Mouse (Mus musculus): ENCODE results near the gene Gp1bb. TPM values are rescaled to one million over a fixed set of nuclear protein-coding genes. Genes with fewer than 3 reads are reported as not detected.

The Gp1bb gene
- not detected for polyA plus RNA-seq (2017; shearing (Covaris generic))

DNA sequence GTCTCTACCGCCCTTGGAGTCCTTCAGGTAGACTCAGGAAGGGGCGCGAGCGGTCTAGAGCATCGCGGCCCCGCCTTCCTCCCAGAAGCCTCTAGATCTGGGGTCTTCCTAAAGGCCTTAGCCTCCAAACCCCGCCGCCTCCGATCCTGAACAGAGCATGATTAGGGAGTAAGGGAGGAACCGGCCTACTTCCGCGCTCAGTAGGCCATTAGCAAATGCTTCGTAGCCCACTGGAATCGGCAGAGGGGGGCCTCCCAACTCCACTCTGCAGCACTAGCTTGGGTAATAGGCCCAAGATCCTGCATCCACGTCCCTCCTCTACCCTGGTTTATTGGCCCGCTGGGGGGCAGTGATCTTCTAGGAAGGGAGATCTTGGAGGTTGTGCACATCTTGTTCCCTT lies at the start of gene Gp1bb:
Gene Gp1bb, minus strand, starts transcription at position 385 of the 400 bp plus-strand sequence.
- no peak for ATAC-seq

DNA sequence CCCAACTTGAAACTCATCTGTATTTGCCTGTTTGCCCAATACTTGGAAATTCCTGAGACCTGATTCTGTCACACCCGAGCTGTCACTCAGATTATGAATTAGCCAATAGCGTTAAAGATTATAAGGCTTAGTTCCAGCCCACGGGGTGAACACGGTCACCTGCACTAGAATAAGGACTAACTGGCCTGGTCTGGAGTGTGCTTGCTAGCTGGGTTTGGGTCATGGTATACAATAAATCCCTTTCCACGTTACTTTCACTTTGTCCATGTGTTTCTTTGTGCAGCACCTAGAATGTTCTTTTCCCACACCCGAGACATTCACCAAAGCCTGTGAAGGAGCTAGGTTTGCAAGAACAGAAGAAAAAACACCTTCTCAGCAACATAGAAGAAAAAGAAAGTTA lies 47.7 kb upstream of the Gp1bb start:
- no peak for ATAC-seq

DNA sequence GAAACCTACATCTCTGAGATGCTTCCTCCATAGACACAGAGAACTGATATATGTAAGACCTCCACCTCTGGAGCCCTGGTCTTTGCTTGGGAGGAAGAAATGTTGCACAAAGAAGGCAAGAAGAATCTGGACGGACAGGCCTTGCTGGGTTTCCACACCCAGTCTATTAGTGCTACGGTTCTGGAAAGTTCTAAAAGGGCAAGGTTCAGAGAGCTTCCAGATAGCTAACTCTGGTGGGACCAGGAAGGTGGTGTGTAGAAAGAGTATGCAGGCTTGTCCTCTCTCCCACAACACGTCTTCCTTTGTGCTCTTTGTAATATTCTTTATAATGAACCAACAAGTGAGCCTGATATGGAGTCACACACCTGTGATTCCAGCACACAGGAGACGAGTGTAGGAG lies 36.4 kb upstream of the Gp1bb start:
- no peak for ATAC-seq

DNA sequence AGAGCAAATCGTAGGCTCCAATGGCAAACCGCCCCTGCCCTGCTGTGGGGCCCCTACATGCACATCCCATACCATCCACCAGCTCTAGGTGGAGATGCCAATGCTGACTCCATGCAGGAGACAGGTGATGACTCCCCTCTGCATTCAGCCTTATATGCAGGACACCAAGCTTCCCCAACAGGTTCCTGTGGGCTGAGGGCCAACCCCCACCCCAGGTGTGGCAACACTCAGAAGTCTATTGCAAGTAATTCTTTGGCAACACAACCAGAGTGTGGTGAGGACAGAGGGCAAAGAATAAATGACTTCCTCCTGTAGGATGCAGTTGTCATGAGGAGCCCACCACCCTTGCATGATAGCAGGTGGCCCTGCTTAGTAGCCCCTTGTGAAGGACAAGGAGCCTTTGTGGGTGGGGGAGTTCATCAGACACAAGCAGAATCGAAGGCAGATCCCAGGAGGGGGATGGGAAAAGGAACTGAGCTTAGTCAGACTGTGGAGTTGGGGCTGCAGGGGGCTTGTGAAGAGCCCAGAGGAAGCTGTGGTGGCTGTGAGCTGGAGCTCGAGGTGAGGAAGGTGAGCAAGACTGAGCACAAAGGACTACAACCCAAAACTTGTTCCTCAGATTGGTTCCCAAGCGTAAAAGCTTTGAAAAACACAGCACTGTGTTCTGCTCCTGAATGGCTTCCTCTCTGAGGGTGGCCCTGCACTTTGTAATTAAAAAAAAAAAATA lies 33.3 kb upstream of the Gp1bb start:
- no peak for ATAC-seq

DNA sequence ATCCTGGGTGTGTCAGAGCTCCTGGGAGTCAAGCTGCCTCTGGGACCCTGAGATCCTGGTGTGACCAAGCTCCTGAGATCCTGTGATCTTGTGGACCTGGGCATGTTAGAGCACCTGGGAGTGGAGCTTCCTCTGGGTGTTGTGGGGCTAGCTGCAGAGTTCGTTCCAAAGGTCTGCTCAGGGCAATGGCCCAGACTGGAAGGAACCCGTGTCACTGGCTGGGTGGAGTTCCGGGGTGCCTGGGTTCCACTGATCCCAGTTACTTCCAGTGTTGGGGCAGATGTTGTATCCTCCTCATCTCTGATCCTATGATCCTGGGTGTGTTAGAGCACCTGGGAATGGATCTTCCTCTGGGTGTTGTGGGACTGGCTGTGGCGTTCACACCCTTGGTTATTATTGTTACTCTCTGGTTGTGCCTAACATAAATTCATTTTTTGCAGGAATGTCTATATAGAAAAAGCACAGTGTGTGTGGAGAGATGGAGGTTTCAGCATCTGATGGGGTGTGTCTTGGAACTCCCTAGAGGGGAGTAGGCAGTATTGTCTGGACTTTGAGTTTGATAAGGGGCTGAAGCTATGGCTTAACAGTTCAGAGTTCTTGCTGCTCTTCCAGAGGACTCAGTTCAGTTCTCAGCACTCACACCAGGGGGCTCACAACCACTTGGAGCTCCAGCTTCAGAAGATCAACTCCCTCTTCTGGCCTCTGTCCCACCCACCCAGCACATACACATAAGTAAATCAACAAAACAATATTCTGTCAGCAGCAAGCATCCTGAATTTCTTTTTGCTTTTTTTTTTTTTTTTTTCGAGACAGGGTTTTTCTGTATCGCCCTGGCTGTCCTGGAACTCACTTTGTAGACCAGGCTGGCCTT lies 31.3 kb upstream of the Gp1bb start:
- no peak for ATAC-seq

DNA sequence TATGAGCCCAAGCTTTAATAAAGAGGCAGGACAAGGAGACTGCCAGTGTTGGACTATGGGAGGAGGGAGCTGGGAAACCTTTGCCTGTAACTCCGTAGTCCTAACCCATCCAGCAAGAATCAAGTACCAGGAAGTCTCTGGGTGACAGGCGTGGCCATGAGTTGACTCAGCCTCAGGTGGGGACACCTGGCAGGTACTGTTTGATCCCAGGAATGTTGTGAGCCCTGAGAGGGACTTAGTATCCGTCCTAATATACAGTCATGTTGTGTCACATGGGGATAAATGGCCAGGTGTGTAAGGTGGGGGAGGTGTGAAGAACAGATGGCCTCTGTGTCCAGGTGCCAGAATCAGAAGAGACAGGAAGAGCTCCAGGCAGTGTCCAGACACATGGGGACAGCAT lies 26.9 kb upstream of the Gp1bb start:
- ATAC-seq = no peak

DNA sequence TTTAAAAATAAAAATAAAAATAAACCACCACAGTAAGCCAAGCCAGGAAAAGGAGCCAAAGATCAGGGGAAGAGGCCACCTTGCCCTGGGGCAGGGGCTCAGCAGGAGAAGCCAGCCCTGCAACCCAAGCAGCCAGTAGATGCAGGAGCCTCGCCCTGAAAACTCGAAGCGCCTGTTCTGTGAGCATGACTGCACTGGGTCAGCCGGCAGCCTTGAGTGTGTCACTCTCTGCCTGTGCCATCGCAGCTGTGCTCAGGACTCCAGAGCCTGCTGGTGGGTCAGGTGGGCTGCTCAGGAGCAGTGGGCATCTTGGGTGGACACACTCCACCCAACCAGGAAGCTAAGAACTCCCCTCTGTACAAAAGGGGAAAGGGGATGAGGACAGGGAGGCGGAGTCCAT lies 23.1 kb upstream of the Gp1bb start:
- no peak for ATAC-seq

DNA sequence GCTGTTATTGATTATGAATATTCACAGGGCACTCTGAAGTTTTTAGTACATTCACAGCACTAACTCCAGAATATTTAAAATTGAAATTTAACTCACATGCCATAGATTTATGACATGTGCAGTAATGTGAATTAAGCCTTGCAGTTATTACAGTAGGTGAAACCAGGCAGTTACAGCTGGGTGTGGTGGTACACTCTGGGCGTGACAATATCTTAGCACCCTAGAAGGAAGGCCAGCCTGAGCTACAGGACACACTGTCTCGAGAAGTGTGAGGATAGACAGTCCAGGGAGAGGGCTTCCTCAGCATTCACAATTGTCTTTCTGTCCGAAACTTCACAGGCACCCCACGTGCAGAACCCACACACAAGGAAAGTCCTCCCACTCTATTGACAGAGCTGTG lies 22.3 kb upstream of the Gp1bb start:
- no peak for ATAC-seq

DNA sequence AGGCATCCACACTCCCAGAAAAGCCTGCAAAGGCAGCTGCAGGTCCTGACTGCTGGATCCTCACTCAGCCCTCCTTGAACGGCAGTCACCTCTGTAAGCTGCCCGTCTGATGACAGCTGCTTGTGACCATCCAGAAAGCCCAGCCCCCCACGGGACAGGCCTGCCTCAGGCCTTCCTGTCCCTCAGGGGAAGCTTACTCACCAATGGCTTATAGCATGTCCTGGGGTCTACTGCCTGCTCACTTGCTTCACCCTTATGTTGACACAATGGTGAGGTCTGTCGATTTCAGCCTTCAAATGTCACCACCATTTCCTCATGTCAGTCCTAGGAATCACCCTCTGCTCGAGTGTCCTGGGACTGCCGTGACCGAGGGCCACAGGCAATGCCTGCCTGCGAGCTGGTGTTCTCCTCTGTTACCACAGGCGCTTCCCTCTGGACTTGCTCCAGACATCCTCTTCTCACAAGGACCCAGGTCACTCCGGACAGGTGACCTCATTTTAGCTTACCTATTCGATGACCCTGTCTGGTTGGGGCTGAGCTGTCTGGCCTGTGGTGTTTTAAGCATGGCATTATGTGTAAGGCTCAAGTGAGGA lies 21.3 kb upstream of the Gp1bb start:
- no peak for ATAC-seq

DNA sequence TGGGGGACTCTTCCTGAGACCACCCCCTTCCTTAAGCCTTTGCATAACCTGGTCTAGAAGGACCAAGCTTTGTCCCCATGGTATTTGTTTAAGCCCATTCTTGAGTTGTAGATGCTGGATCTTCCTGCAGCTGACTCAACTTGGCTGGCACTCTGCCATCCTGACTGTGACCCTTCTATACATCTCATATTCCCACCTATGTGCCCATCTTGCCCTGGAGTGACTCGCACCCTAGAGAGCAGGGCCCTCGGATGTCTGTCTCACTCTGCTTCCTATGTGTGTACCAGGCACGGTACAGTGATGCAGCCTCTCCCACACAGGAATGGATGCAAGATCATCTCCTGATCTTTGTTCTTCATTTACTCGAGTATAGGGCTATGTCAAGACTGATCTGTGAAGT lies 20.7 kb upstream of the Gp1bb start:
- no peak for ATAC-seq

DNA sequence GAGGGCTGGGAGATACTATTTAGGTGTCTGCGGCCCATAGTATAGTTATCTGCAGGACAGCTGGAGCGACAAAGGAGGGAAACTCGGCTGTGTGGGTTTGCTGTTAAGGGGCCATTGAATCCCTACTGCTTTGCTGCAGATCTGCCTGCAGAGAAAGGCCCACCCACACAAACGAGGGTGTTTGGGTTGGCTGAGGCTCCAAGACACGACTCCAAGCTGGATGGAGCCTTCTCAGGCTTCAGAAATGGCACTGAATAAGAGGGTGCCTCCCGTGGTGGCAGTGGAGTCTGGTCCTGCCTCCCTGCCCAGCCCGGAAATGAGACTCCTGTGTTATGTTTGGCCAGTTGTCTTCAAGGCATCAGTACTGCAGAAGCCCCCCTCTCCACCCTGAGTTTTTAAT lies 20.1 kb upstream of the Gp1bb start:
- no peak for ATAC-seq

DNA sequence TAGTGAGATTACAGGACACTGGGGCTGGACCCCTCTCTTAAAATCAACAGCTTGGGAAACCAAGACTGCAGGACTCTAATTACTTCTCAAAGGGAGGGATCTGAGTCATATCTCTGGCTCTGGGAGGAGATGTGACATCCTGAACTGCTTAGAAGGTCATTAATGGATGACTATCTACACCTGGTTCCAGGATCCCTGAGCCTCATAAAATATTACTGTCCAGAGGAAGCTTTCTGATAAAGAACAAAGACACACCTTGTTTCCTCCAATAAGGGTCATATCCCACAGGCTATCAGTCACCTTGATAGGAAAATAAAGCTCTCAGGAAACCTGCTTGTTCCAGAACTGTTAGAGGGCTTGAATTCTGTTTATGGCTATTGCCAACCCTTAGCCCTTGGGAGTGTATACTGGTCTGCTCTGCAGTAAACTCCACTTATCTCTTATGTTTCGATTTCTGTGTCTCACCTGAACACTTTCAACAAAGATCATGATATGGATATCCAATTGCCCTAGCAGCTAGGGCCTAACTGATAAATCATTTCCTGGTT lies 17.3 kb upstream of the Gp1bb start:
- no peak for ATAC-seq

DNA sequence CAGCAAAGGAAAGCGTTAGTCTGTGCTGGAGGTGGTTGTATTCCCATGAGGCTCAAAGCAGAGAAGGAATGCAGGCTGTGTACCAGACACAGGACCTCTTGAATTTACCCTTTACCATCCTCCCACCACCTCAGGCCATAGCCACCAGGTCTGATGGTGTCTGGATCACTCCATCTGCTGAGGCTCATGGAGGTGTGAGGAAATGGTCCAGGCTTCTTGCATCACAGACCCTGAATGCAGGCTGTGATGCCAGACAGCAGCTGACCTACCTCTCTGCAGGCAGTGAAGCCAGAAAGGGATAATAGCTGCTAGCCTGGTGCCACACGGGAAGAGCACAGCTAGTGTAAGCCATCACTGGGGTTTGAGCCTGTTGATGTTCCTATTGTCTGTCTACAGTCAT lies 16.2 kb upstream of the Gp1bb start:
- ATAC-seq = no peak

DNA sequence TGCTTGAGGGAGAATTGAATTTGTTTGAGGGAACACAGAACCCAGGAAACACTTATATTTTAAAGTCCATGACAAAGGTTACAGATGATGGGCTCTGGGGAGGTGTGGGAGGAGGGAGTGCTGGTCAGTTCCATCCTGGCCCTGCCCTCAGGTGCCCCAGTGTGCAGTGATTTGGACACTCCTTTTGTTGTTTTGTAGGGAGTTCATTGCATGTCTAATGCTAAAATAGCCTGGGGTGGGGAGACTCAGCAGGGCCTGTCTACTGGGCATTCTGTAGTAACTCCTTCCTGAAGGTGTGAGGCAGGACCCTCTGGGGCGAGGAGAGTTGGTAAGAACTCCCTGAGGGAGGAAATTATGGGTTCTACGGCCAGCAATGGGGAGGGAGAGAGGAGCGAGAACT lies 14.6 kb upstream of the Gp1bb start:
- no peak for ATAC-seq

DNA sequence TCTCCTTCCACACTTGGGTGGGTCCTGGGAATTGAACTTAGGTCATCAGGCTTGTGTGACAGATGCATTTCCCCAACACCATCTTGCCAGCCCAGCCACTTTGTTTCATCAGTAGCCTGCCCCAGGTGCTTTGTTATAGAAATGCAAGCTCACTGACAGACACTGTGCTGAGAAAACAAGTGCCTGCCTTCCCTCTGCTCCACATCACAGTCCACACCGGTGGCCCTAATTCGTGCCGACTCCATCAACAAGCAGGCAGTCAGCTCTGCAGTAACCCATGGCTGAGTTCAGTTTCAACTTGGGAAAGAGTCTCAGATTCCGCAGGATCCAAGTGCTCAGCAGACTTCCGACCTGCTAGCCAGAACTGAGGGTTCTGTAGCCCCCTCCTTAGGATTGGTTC lies 14.2 kb upstream of the Gp1bb start:
- no peak for ATAC-seq

DNA sequence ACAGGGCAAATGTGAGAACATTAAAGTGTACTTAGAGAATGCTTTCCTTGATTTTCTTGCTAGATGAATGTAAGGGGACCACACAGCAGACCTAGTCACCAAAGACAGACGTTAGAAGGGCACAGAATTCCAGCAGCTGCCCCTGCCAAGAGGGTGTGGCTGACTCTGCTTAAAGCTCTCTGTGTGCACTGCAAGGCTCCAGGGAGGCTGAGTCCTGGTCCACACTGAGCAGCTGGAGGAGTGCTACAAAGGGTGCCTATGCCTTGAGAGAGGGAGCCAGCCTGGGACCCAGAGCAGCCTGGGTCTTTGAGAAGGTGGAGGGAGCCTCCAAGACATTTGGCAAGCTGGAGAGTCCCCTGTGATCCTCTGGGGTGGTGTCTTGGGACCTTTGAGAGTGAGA lies 11.1 kb upstream of the Gp1bb start:
- no peak for ATAC-seq

DNA sequence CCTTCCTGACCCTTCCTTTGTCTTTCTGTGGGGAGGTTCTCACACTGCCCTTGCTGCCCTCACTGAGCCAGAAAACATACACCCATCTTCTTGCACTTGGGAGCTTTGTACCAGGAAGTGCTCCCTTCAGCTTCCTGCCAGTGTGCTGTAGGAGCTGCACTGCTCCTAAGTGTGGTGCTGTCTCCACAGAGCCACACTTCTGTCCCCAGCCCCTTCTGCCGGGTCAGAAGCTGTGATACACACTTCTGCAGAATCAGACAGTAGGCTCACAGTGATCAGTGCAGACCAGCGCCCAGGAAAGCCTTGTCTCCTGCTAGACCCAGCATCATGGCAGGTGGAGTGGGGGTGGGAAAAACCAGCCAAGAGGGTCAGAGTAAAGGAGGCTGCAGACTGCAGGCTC lies 10.6 kb upstream of the Gp1bb start:
- no peak for ATAC-seq

DNA sequence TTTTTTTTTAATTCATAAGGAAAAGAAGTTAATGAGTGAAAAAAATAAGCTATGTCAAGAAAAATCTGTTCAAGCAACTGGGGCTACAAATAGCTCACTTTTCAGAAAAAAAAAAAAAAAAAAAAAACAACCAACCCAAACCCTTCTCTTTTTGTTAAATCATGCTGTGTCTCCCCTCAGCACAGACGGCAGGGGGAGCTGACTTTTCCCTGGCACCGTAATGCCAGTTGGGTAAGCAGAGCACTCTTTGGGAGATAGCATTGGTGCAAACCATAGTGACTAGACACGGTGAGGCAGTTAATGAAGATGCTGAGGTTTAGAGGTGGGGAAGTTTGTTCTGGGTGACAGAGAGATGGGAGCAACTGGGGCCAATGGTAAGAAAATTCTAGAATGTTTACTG lies 9.9 kb upstream of the Gp1bb start:
- ATAC-seq = no peak

DNA sequence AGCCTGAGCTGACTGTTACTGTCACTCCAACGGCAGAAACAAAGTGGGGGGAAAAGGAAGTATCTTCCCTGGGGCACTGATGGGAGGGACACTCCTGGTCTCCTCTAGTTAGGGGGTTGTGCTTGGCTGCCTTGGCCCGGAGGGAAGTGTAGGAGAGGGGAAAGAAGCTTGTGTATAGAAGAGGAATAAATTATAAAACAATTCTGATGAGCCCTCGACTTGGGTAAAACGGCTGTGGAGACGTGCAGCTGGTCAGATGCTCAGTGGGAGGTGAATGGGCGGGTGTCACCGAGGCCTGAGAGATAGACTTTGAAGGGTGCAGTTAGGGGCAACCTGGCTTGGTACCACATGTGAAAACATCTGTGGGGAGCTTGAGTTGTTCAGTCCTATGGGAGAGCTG lies 8.9 kb upstream of the Gp1bb start:
- no peak for ATAC-seq

DNA sequence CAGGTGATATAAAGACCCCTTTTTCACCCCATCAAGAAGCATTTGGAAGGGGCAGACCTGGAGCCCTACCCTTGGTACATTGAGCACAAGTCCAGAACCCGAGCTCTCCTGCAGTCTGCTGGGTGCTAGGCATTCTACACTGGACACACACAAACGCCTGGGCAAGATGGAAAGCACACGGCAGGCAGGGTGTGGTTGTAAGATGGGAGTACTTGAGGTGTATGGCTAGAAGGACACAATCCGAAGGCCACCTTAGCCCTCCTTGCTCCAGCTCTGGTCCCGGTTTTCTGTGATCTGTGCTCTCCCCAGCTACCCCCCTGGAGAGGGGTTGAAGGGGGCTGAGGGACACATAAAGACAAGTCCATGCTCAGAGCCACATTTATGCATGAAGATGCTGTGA lies 8.1 kb upstream of the Gp1bb start:
- no peak for ATAC-seq

DNA sequence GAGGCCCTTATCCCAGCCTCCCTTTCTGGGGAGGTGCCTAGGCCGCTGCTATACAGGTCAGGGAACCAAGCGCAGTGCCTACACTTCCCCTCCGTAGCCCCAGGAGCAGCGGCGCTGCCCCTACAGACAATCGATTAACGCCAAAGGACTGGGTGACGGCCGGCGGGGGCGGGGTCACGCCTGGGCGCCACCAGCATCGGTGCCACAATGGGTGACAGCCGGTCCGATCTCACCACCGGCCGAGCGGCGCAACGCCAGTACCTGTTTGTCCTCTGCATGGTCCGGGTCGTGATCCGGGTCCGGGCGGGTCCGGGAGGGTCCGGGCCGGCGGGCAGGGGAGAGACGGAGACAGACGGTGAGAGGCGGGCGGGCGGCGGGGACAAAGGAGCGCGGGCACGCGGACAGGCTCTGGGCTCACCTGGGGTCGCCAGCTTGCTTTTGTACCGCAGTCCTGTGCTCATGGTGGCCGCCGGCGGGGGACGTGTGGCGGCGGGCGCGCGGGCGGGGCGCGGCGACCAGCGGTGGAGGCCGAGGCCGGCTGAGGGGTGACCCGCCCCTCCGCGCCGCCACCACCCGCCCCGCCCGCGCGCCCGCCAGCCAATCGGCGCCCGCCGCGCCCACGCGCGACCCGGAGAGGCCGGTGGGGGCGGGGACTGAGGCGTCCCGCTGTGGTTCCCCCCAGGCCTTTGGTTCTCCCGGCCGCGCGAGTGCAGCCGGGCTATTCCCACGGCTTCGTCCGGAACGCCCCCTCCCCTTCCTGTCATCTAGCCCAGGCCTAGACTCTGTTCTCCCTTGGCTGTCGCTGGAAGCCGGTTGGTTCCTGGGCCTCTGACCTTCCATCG lies 7.4 kb upstream of the Gp1bb start, which contains the start of gene Sept5:
Gene Sept5, minus strand, starts transcription at position 565 of the 842 bp plus-strand sequence.
- no peak for ATAC-seq

DNA sequence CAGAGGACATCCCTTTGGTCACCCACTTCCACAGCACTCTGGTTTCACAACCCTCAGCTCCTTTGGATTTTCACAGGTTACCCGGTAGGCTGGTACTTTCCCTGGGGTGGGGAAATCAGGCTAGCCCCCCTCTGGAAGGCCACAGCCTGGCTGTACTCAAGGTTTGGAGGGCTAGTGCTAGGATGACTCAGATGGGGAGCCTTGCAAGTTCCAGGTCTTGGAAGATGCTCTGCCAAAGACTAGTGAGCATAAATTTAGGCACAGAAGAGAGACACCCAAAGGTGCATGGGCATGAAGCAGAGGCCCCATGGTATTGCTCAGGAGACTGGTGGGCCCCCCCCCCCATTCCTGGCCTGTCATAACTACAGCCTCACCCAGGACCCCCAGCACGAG lies 6.7 kb upstream of the Gp1bb start:
- no peak for ATAC-seq
